Mouse (Mus musculus) heart, adult 8-10 months (tissue): Measurements from ENCODE around the gene Hoxd11. TPM values are rescaled to one million over a fixed set of nuclear protein-coding genes. Genes with fewer than 3 reads are reported as not detected.
A peak's percentile ranks its signal among the peaks of the same experiment; 100 is the strongest.

Experiments used
- DNase-seq: peaks from one replicate; pipeline ENCODE4 v3.0.0; 2022; ENCODE audit warnings: low spot score
- total RNA-seq, 4 experiments: library from RNA; stranded (reverse); gene quantifications; 2 replicates each; pipeline ENCODE4 v1.2.4; 2022

Gene Hoxd11
- total RNA-seq, 4 experiments from 2014 or later: not detected

GRCm38 (mm10) chr2:74695813-74696430, 16.6 kb downstream of the Hoxd11 start:
- DNase-seq: no peak

- DNase-seq: no peak
These were observed 17.3 kb downstream of the Hoxd11 start for GRCm38 (mm10) chr2:74696442-74697335.

- DNase-seq: no peak
These were observed 18.3 kb downstream of the Hoxd11 start, which contains the start of gene Hoxd9 for GRCm38 (mm10) chr2:74697567-74698121. Gene Hoxd9 (plus strand): TSS chr2:74697727.

GRCm38 (mm10) chr2:74698201-74699052, 19.1 kb downstream of the Hoxd11 start:
- DNase-seq: no peak

GRCm38 (mm10) chr2:74699053-74699430, 19.7 kb downstream of the Hoxd11 start:
- no peak for DNase-seq

GRCm38 (mm10) chr2:74699664-74700545, 20.5 kb downstream of the Hoxd11 start:
- no peak for DNase-seq

- no peak for DNase-seq
These were observed 21.3 kb downstream of the Hoxd11 start for GRCm38 (mm10) chr2:74700546-74701112.

GRCm38 (mm10) chr2:74701949-74702819, 22.8 kb downstream of the Hoxd11 start:
- peak; percentile 78 for DNase-seq

GRCm38 (mm10) chr2:74702820-74703219, 23.5 kb downstream of the Hoxd11 start:
- no peak for DNase-seq

GRCm38 (mm10) chr2:74703317-74703716, 24.0 kb downstream of the Hoxd11 start:
- no peak for DNase-seq

GRCm38 (mm10) chr2:74703720-74704392, 24.5 kb downstream of the Hoxd11 start:
- DNase-seq: no peak

- no peak for DNase-seq
These were observed 25.1 kb downstream of the Hoxd11 start, which contains the start of gene Hoxd8 for GRCm38 (mm10) chr2:74704393-74704998. Gene Hoxd8 (plus strand): TSS chr2:74704615.

- DNase-seq: no peak
These were observed 25.7 kb downstream of the Hoxd11 start for GRCm38 (mm10) chr2:74704999-74705466.

- DNase-seq: no peak
These were observed 26.2 kb downstream of the Hoxd11 start for GRCm38 (mm10) chr2:74705467-74706089.

GRCm38 (mm10) chr2:74706393-74706960, 27.1 kb downstream of the Hoxd11 start:
- no peak for DNase-seq

GRCm38 (mm10) chr2:74707599-74707998, 28.2 kb downstream of the Hoxd11 start:
- DNase-seq: no peak

GRCm38 (mm10) chr2:74708676-74709075, 29.3 kb downstream of the Hoxd11 start:
- no peak for DNase-seq
